Mouse (Mus musculus) liver, postnatal 0 days (tissue): ENCODE results near the gene Kcnmb4.

Experiments used
- CTCF ChIP-seq: sonication (generic); IDR thresholded peaks from 2 replicates; pipeline ENCODE4 v1.5.1; 2016; ENCODE audit warnings: antibody characterized with exemption, low read depth
- EP300 ChIP-seq: IDR thresholded peaks from 2 replicates; pipeline ENCODE4 v1.6.1; 2016; ENCODE audit warnings: antibody characterized with exemption, low read depth, mild to moderate bottlenecking

GRCm38 (mm10) chr10:116422551-116422950 lies 51.1 kb downstream of the Kcnmb4 start:
- no peak for TF ChIP-seq CTCF
- no peak for TF ChIP-seq EP300
